ENCODE assay signal across 9 mouse cellular contexts in the genomic region with DNA sequence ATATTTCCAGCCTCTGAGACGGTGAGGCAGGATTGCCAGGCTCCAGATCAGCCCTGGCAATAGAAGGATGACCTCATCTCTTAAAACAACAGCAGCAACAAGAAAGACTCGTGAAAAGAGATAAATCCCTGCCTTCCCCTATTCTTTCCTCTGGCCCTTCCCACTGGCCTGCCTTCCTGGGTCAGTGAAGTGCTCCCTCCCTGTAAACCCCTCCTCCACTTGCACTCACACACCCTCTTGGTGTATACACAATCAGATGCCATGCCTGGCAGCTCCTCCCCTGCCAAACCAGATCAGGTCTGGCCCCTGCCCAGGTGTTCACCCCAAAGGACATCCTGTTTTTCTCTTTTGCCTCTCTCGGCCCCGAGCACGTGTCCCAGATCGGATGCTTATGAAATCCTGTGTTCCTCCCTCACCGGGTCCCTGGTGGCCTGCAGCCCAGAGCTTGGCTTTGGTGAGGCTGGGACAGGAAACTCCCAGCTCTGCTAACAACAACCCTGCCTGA. TPM values are rescaled to one million over a fixed set of nuclear protein-coding genes. Genes with fewer than 3 reads are reported as not detected.
DNase-seq lines count a peak whose midpoint lies in the region; ATAC-seq and TF ChIP-seq lines count a peak whose summit lies in the region.
"Had no signal": no experiment of that assay in that cellular context is flagged by ENCODE, and none has a peak within 500 bp of the region (broad histone marks: within the 10 kb centered on the region; RNA-seq: fewer than 3 reads in every experiment).

No protein-coding gene starts in this region.

- H3K27me3 ChIP-seq in liver, adult 2 months (ENCODE audit: control insufficient read depth, insufficient read depth, low read length): no peaks in the 10 kb centered on the region
- H3K27me3 ChIP-seq in liver, embryonic 11.5 days (replicated peaks; ENCODE audit: control insufficient read depth, insufficient read depth, low read length): no peaks in the 10 kb centered on the region
- H3K27me3 ChIP-seq in kidney, adult 2 months (replicated peaks; ENCODE audit: control insufficient read depth, insufficient read depth, low read length): no peaks in the 10 kb centered on the region
- no peaks in the 10 kb centered on the region for H3K27me3 ChIP-seq in midbrain, embryonic 13.5 days

- no peak overlapping the region for H3K4me2 ChIP-seq in liver, embryonic 11.5 days
- no peak overlapping the region for H3K4me2 ChIP-seq in midbrain, embryonic 13.5 days (replicated peaks)

- no peak for ATAC-seq in liver, embryonic 11.5 days (replicated peaks; ENCODE audit: low FRiP score)
- ATAC-seq in midbrain, embryonic 13.5 days: no peak

- H3K36me3 ChIP-seq in liver, adult 2 months (ENCODE audit: control insufficient read depth, insufficient read depth, low read length): no peaks in the 10 kb centered on the region
- H3K36me3 ChIP-seq in liver, embryonic 11.5 days (ENCODE audit: control insufficient read depth, insufficient read depth, low read length): no peaks in the 10 kb centered on the region
- no peaks in the 10 kb centered on the region for H3K36me3 ChIP-seq in kidney, adult 2 months (ENCODE audit: control insufficient read depth, insufficient read depth, low read length)
- no peaks in the 10 kb centered on the region for H3K36me3 ChIP-seq in midbrain, embryonic 13.5 days

- DNase-seq in liver, adult 2 months (ENCODE audit: extremely low read depth, low read depth, low spot score): peak; percentile 97
- no peak for DNase-seq in liver, embryonic 11.5 days (ENCODE audit: low spot score)
- peak; percentile 57 to 59 for DNase-seq in gastrocnemius, postnatal 36 days
- peak; percentile 88 for DNase-seq in kidney, adult 2 months
- peak; percentile 46 to 55 for DNase-seq in natural killer cell, adult 2 months (ENCODE audit: low spot score in 2 of 2)
- no peak for DNase-seq in cerebellum, adult 11 months
- DNase-seq in frontal cortex, postnatal 10 days (ENCODE audit: low spot score in 2 of 2): no peak

- no peaks in the 10 kb centered on the region for H3K9me3 ChIP-seq in liver, embryonic 11.5 days (ENCODE audit: control insufficient read depth, low read length)
- H3K9me3 ChIP-seq in midbrain, embryonic 13.5 days: no peaks in the 10 kb centered on the region

- TF ChIP-seq CTCF in liver, adult 2 months (IDR thresholded peaks at IDR 0.05; ENCODE audit: low read depth, low read length): no peak
- TF ChIP-seq CTCF in kidney, adult 2 months (conservative IDR thresholded peaks at IDR 0.05; ENCODE audit: insufficient read depth, insufficient read length, low read depth, low read length): no peak

- H3K9ac ChIP-seq in liver, adult 2 months (ENCODE audit: low read depth, low read length): no peak overlapping the region; the same call in 1 of the 2 replicates
- H3K9ac ChIP-seq in liver, embryonic 11.5 days (ENCODE audit: low read depth, low read length): no peak overlapping the region; the same call in 1 of the 2 replicates
- no peak overlapping the region for H3K9ac ChIP-seq in midbrain, embryonic 13.5 days (replicated peaks)

- H3K4me3 ChIP-seq in liver, adult 2 months (ENCODE audit: insufficient read depth, low read depth, low read length): no peak overlapping the region
- no peak overlapping the region for H3K4me3 ChIP-seq in liver, embryonic 11.5 days (ENCODE audit: low read depth, low read length)
- H3K4me3 ChIP-seq in kidney, adult 2 months (ENCODE audit: insufficient read depth, low read depth, low read length): no peak overlapping the region
- no peak overlapping the region for H3K4me3 ChIP-seq in midbrain, embryonic 13.5 days (replicated peaks)

- under 1% methylated on average over 7 of the region's 7 CpGs for WGBS in liver, adult 2 months
- 47% methylated on average over 7 of the region's 7 CpGs for WGBS in liver, embryonic 11.5 days
- WGBS in kidney, adult 2 months: 37% methylated on average over 7 of the region's 7 CpGs
- WGBS in midbrain, embryonic 13.5 days: 62% methylated on average over 7 of the region's 7 CpGs

- no peaks in the 10 kb centered on the region for H3K79me2 ChIP-seq in liver, adult 2 months (ENCODE audit: control insufficient read depth, insufficient read depth, low read length)

- intact Hi-C loops in gastrocnemius, postnatal 36 days (cut with DNase I): no loop called here

- H3K27ac ChIP-seq in liver, adult 2 months (replicated peaks; ENCODE audit: insufficient read depth, low read depth, low read length): peak overlapping the region; percentile 64
- no peak overlapping the region for H3K27ac ChIP-seq in liver, embryonic 11.5 days (ENCODE audit: low read depth, low read length)
- peak overlapping the region; percentile 49; the same call in 1 of the 2 replicates for H3K27ac ChIP-seq in kidney, adult 2 months (ENCODE audit: insufficient read depth, low read depth, low read length)
- no peak overlapping the region for H3K27ac ChIP-seq in midbrain, embryonic 13.5 days

- H3K4me1 ChIP-seq in liver, adult 2 months (ENCODE audit: control insufficient read depth, insufficient read depth, low read length): peaks cover 25% of the 10 kb centered on the region
- peaks cover 4% of the 10 kb centered on the region for H3K4me1 ChIP-seq in liver, embryonic 11.5 days (replicated peaks; ENCODE audit: control insufficient read depth, insufficient read depth, low read length)
- H3K4me1 ChIP-seq in kidney, adult 2 months (ENCODE audit: control insufficient read depth, insufficient read depth, low read length): peaks cover 7% of the 10 kb centered on the region; the same call in 1 of the 2 replicates
- 0 out of 2 replicates have a peak, but pooled peaks cover 6% of the 10 kb centered on the region for H3K4me1 ChIP-seq in midbrain, embryonic 13.5 days (replicated peaks)

- TF ChIP-seq POLR2A in liver, adult 2 months (IDR thresholded peaks at IDR 0.05; ENCODE audit: extremely low read depth, insufficient read depth, low read length): no peak
- no peak for TF ChIP-seq POLR2A in kidney, adult 2 months (IDR thresholded peaks at IDR 0.05; ENCODE audit: low read depth, low read length)

RNA-seq across cellular contexts. Expression of gene Nrsn2, which starts 16.1 kb away (rescaled TPM):
- not detected in 2 replicates for total RNA-seq in liver, adult 2 months (2014; rRNA removed)
- not detected in 2 replicates for polyA plus RNA-seq in liver, adult 2 months (2012; rRNA removed)
- 0.45 and 0.49 TPM in 2 replicates for polyA plus RNA-seq in liver, embryonic 11.5 days (2014; fragmentation: Nextera tagmentation; extraction: Ambion mirVana)
- total RNA-seq in gastrocnemius, postnatal 36 days (2021): not detected
- 0.12 and 0.50 TPM in 2 replicates for polyA plus RNA-seq in kidney, adult 2 months (2012; rRNA removed)
- 26.8 and 28.5 TPM in 2 replicates for polyA plus RNA-seq in midbrain, embryonic 13.5 days (2015; fragmentation: Nextera tagmentation; extraction: Ambion mirVana)
- total RNA-seq: CH12.LX had no signal

RNA-seq across cellular contexts. Expression of gene Trib3, which starts 16.5 kb away (rescaled TPM):
- total RNA-seq in liver, adult 2 months (2014; rRNA removed): 14.7 and 16.2 TPM in 2 replicates
- 4.9 and 5.4 TPM in 2 replicates for polyA plus RNA-seq in liver, adult 2 months (2012; rRNA removed)
- polyA plus RNA-seq in liver, embryonic 11.5 days (2014; fragmentation: Nextera tagmentation; extraction: Ambion mirVana): 13.9 and 18.1 TPM in 2 replicates
- total RNA-seq in gastrocnemius, postnatal 36 days (2021): 1 to 10 TPM in 1 of 2 experiments, under 1 TPM in 1; 0.62 to 1.5 TPM
- polyA plus RNA-seq in kidney, adult 2 months (2012; rRNA removed): 1.4 and 1.5 TPM in 2 replicates
- 0.82 and 0.89 TPM in 2 replicates for polyA plus RNA-seq in midbrain, embryonic 13.5 days (2015; fragmentation: Nextera tagmentation; extraction: Ambion mirVana)

RNA-seq across cellular contexts. Expression of gene Rbck1, which starts 27.9 kb away (rescaled TPM):
- 43.4 and 47.7 TPM in 2 replicates for total RNA-seq in liver, adult 2 months (2014; rRNA removed)
- 92.8 and 107 TPM in 2 replicates for polyA plus RNA-seq in liver, adult 2 months (2012; rRNA removed)
- 104 and 105 TPM in 2 replicates for polyA plus RNA-seq in liver, embryonic 11.5 days (2014; fragmentation: Nextera tagmentation; extraction: Ambion mirVana)
- 10 to 100 TPM; 24.4 to 31.6 TPM for total RNA-seq in gastrocnemius, postnatal 36 days (2021)
- 150 and 155 TPM in 2 replicates for polyA plus RNA-seq in kidney, adult 2 months (2012; rRNA removed)
- 99.2 and 108 TPM in 2 replicates for polyA plus RNA-seq in midbrain, embryonic 13.5 days (2015; fragmentation: Nextera tagmentation; extraction: Ambion mirVana)

RNA-seq across cellular contexts. Expression of gene Sox12, which starts 37.5 kb away (rescaled TPM):
- 0.18 and 0.40 TPM in 2 replicates for total RNA-seq in liver, adult 2 months (2014; rRNA removed)
- 1.7 and 1.9 TPM in 2 replicates for polyA plus RNA-seq in liver, adult 2 months (2012; rRNA removed)
- 8.5 and 9.8 TPM in 2 replicates for polyA plus RNA-seq in liver, embryonic 11.5 days (2014; fragmentation: Nextera tagmentation; extraction: Ambion mirVana)
- 1 to 10 TPM; 1.4 to 1.5 TPM for total RNA-seq in gastrocnemius, postnatal 36 days (2021)
- polyA plus RNA-seq in kidney, adult 2 months (2012; rRNA removed): 9.1 and 9.5 TPM in 2 replicates
- 18.2 and 18.5 TPM in 2 replicates for polyA plus RNA-seq in midbrain, embryonic 13.5 days (2015; fragmentation: Nextera tagmentation; extraction: Ambion mirVana)
- total RNA-seq: CH12.LX had no signal

RNA-seq across cellular contexts. Expression of gene Zcchc3, which starts 54.5 kb away (rescaled TPM):
- total RNA-seq in liver, adult 2 months (2014; rRNA removed): 0.37 and 0.47 TPM in 2 replicates
- 0.40 and 0.44 TPM in 2 replicates for polyA plus RNA-seq in liver, adult 2 months (2012; rRNA removed)
- 41.6 and 44.6 TPM in 2 replicates for polyA plus RNA-seq in liver, embryonic 11.5 days (2014; fragmentation: Nextera tagmentation; extraction: Ambion mirVana)
- total RNA-seq in gastrocnemius, postnatal 36 days (2021): 1 to 10 TPM in 1 of 2 experiments, under 1 TPM in 1; 0.84 to 2.1 TPM
- 3.8 and 4.3 TPM in 2 replicates for polyA plus RNA-seq in kidney, adult 2 months (2012; rRNA removed)
- polyA plus RNA-seq in midbrain, embryonic 13.5 days (2015; fragmentation: Nextera tagmentation; extraction: Ambion mirVana): 21.4 and 26.4 TPM in 2 replicates
- total RNA-seq: CH12.LX had no signal

Comparison
In these comparisons a context has a peak if more than half of its experiments do, and no peak if none do; other contexts are left out.
1. DNase-seq: peak in liver, adult 2 months (single experiment), gastrocnemius, postnatal 36 days (2 of 2), kidney, adult 2 months (single experiment) and natural killer cell, adult 2 months (2 of 2); none in liver, embryonic 11.5 days (single experiment), cerebellum, adult 11 months (single experiment) and frontal cortex, postnatal 10 days (0 of 2).
2. H3K27ac ChIP-seq: peak in liver, adult 2 months (single experiment) and kidney, adult 2 months (single experiment); none in liver, embryonic 11.5 days (single experiment) and midbrain, embryonic 13.5 days (single experiment).
3. RNA of gene Nrsn2, which starts 16.1 kb away (polyA plus RNA-seq): 26.8 to 28.5 TPM in midbrain, embryonic 13.5 days; 0.12 to 0.50 TPM in kidney, adult 2 months, 0.45 to 0.49 TPM in liver, embryonic 11.5 days and not detected in liver, adult 2 months; every median in the first group is over 10 times any median in the second.